Comparison of ENCODE assay signal across 8 mouse cellular contexts in the genomic region with DNA sequence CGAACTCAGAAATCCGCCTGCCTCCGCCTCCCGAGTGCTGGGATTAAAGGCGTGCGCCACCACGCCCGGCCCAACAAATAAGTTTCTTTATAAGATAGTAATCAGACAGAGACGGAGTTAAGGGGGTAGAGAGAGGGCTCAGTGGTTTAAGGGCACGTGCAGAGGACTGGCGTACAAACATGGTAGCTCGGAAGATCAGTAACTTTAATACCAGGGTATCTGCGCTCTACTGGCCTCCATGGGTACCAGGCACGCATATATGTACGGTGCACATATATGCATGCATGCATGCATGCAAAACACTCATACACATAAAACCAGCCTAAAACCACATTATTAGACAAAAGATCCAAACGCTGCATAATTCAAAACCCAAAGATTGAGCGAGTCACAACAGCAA. TPM values are rescaled to one million over a fixed set of nuclear protein-coding genes. Genes with fewer than 3 reads are reported as not detected.
DNase-seq lines count a peak whose midpoint lies in the region; ATAC-seq and TF ChIP-seq lines count a peak whose summit lies in the region.

No protein-coding gene starts in this region.

- H3K4me1 ChIP-seq in spleen, adult 2 months (ENCODE audit: control insufficient read depth, insufficient read depth, insufficient read length): peaks cover 12% of the 10 kb centered on the region; the same call in 1 of the 2 replicates
- peaks cover 13% of the 10 kb centered on the region for H3K4me1 ChIP-seq in intestine, embryonic 15.5 days (replicated peaks)
- peaks cover 37% of the 10 kb centered on the region for H3K4me1 ChIP-seq in neural tube, embryonic 15.5 days

- TF ChIP-seq POLR2A in spleen, adult 2 months (IDR thresholded peaks at IDR 0.05; ENCODE audit: low read depth, low read length): no peak

- WGBS in spleen, adult 2 months: 55% methylated on average over 17 of the region's 17 CpGs
- 50% methylated on average over 17 of the region's 17 CpGs for WGBS in intestine, embryonic 15.5 days
- 50% methylated on average over 17 of the region's 17 CpGs for WGBS in neural tube, embryonic 15.5 days

- 0 out of 2 replicates have a peak, but pooled peaks cover 4% of the 10 kb centered on the region for H3K36me3 ChIP-seq in spleen, adult 2 months (ENCODE audit: control insufficient read depth, insufficient read depth, low read length)
- H3K36me3 ChIP-seq in intestine, embryonic 15.5 days: no peaks in the 10 kb centered on the region
- H3K36me3 ChIP-seq in neural tube, embryonic 15.5 days: peaks cover 3% of the 10 kb centered on the region; the same call in 1 of the 2 replicates

- H3K4me2 ChIP-seq in intestine, embryonic 15.5 days (replicated peaks): peak overlapping the region; percentile 73
- H3K4me2 ChIP-seq in neural tube, embryonic 15.5 days: peak overlapping the region; percentile 68

- H3K9ac ChIP-seq in intestine, embryonic 15.5 days: peak overlapping the region; percentile 33
- peak overlapping the region; percentile 57 for H3K9ac ChIP-seq in neural tube, embryonic 15.5 days (replicated peaks)

- H3K27ac ChIP-seq in spleen, adult 2 months (ENCODE audit: insufficient read depth, low read length): peak overlapping the region; percentile 94
- H3K27ac ChIP-seq in intestine, embryonic 15.5 days: peak overlapping the region; percentile 98
- peak overlapping the region; percentile 96 for H3K27ac ChIP-seq in neural tube, embryonic 15.5 days (replicated peaks)

- peak overlapping the region; percentile 63 for H3K4me3 ChIP-seq in spleen, adult 2 months (ENCODE audit: extremely low read depth, insufficient read depth, insufficient read length)
- H3K4me3 ChIP-seq in intestine, embryonic 15.5 days (replicated peaks): peak overlapping the region; percentile 91
- H3K4me3 ChIP-seq in neural tube, embryonic 15.5 days (replicated peaks): peak overlapping the region; percentile 97

- peak; percentile 22 for DNase-seq in cerebellum, adult 8-10 months
- DNase-seq in cerebellum, adult 18-20 months: no peak
- no peak for DNase-seq in spleen, adult 2 months (ENCODE audit: low read depth in 1 of 2, low spot score in 2 of 2)
- no peak for DNase-seq in spleen, postnatal 10 days (ENCODE audit: low spot score in 2 of 2)
- DNase-seq in left cerebral cortex, postnatal 4 days: no peak
- no peak for DNase-seq in T-cell, adult 2 months (ENCODE audit: low spot score)

- TF ChIP-seq CTCF in spleen, adult 2 months (IDR thresholded peaks at IDR 0.05; ENCODE audit: extremely low read depth, insufficient read depth, insufficient read length, insufficient replicate concordance): no peak

- H3K27me3 ChIP-seq in spleen, adult 2 months (ENCODE audit: control insufficient read depth, insufficient read depth, low read length): no peaks in the 10 kb centered on the region
- no peaks in the 10 kb centered on the region for H3K27me3 ChIP-seq in intestine, embryonic 15.5 days (replicated peaks)
- H3K27me3 ChIP-seq in neural tube, embryonic 15.5 days (replicated peaks): no peaks in the 10 kb centered on the region

- H3K9me3 ChIP-seq in intestine, embryonic 15.5 days: no peaks in the 10 kb centered on the region
- no peaks in the 10 kb centered on the region for H3K9me3 ChIP-seq in neural tube, embryonic 15.5 days (replicated peaks)

- ATAC-seq in intestine, embryonic 15.5 days: peak; percentile 18; the same call in 1 of the 2 replicates
- ATAC-seq in neural tube, embryonic 15.5 days (ENCODE audit: low FRiP score): peak; percentile 49

- intact Hi-C loops in left cerebral cortex, postnatal 4 days (cut with DNase I): no loop called here

RNA-seq across cellular contexts. Expression of a gene that starts 0.7 kb away (rescaled TPM):
- polyA plus RNA-seq in spleen, adult 2 months (2012; rRNA removed): 22.3 and 25.4 TPM in 2 replicates
- 40.1 and 42.0 TPM in 2 replicates for polyA plus RNA-seq in intestine, embryonic 15.5 days (2015; fragmentation: Nextera tagmentation; extraction: Ambion mirVana)
- 45.3 and 46.8 TPM in 2 replicates for polyA plus RNA-seq in neural tube, embryonic 15.5 days (2015; fragmentation: Nextera tagmentation; extraction: Ambion mirVana)
- 10 to 100 TPM; 83.8 to 92.7 TPM for total RNA-seq in left cerebral cortex, postnatal 4 days (2021)
